Mouse (Mus musculus): ENCODE data around the gene Enthd1.

The Enthd1 gene

DNA sequence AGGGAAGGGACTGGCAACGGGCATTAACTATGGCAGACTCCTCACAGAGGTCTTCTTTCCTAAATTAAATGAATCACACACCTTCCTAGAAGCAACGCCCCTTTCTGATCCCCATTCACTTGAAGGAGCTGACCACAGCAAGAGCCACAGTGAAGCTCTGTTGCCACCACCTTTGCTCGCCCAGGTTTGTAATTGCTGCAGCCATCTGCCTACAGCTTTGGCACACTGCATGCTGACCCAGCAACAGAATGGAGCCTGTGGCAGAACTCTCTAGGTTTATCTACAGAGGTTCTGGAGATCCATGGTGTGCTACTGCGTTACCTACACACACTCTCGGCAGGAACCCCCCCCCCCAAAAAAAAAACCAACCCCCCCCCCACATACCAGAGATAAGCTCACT, 74.8 kb downstream of the Enthd1 start:
- no peak for DNase-seq (ENCODE audit: extremely low spot score, low spot score)

DNA sequence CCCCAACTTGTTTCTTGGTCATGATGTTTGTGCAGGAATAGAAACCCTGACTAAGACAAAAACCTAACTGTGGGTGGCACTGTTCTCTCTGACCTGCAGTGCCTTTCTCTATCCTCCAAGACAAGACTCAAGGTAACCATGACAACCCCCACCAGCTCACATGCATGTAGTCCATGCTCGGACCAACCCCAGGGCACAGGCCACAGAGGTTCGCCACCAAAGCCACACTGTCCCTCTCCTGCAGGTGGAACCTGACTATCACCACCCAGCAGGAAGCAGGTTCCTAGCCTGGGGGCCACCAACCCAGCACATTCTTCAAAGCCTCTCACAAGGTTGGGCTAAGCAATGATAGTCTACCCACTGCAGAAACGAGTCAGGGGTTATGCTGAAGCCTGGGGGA, 76.3 kb downstream of the Enthd1 start:
- no peak for DNase-seq (ENCODE audit: extremely low spot score, low spot score)

DNA sequence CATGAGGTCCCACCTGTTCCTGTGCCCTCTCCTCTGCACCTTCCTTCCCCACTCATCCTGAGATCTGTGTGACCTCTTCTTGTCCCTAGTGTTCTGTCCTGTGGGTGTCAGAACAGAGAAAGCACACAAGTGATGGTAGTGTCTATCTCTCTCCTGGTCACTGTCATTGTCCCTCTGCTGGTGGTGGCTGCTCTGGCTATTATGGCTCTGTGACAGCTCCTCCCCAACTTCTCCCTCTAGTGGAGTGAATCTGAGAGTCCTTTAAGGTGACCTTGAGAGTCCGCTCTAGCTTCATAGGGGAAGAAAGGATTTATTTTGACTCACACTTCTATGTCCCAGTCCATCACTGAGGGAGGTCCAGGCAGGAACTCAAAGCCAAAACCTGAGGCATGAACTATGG, 79.4 kb downstream of the Enthd1 start:
- no peak for DNase-seq (ENCODE audit: extremely low spot score, low spot score)

DNA sequence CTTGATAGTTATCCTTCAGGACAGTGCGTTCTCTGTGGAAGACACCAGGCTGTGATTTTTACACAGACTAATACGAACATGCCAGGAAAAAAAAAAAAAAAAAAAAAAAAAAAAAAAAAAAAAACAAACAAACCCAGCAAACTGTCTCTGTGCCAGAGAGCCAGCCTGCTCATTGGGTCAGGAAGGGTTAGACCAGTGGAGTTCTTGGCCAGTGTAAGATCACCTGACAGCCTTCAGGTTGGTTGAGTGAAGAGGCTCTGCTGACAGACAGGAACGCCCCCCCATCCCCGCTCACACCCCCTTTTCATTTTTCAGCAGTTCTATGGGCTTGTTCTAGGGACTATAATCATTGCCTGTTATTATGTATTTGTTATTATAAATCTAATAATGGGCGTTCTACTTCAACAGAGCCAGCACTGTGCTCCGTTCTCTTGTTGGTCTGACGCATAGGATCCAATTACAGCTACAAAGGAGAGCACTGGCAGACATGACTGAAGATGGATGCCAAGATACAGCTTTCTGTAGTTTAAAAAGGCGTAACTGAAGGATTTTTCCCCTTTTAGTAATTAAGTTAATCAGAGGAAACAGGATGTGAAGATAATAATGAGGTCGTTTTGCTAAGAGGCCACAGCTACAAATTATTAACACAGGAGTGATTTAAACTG, 81.8 kb downstream of the Enthd1 start:
- DNase-seq (ENCODE audit: extremely low spot score, low spot score) = no peak

DNA sequence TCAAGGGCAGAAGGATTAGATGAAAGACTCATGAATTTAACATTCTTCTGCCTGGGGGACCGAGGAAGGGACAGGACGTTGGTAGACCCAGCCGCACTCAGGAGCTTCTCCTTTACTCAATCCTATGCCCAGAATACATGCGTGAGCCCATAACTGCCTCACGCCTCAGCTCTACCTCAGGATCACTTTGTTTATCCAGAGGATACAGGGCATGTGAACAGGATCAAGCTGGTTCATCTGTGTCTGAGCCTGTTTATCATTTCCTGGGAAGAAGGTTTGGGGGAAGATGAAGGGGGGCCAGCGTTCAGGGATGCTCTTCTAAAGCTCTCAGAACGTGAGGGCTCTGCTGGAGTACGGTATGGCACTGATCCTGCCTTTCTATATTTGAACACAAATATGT, 82.6 kb downstream of the Enthd1 start:
- DNase-seq (ENCODE audit: extremely low spot score, low spot score) = no peak

DNA sequence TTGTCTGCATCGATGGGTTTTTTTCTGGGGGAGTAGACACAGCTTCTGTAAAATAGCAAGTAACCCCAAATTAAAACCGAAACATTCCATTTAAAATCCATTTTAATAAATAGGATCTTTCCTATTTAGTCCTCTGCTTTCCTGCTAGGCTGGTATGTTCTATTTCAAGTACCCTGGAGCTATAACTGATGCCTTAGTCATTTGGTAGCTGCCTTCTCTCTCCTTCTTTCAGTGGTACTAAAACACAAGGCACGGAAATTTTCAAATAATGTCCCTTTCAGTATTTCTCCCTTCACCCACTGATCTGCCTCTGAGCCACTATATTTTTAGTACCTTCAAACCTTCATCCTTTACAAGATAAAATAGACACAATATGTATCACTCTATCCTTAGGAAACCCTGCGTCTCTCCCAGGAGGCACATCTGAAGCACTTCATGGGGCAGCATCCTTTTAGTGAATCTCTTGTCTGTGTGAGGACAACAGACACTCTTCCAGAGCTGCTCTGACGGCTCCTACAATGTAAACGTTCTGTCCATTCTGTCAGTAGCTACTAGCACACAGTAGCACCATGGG, 90.4 kb downstream of the Enthd1 start:
- DNase-seq (ENCODE audit: extremely low spot score, low spot score) = no peak

DNA sequence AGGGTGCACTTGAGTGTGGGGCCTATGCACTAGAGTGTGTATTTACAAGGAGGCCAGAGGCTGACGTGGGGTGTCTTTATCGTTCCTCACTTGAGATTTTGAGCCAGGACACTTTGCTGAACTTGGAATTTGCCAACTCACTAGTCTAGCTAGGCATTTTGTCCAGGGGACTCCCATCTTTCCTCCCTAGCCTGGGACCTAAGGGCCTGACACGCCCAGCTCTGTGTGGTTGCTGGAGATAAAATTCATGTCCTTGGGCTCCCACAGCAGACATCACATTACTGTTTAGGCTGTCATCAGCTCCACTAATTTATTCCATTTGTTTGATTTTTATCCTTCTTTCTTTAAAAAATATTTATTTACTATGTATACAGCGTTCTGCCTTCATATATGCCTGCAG, 97.1 kb downstream of the Enthd1 start:
- no peak for DNase-seq (ENCODE audit: extremely low spot score, low spot score)

DNA sequence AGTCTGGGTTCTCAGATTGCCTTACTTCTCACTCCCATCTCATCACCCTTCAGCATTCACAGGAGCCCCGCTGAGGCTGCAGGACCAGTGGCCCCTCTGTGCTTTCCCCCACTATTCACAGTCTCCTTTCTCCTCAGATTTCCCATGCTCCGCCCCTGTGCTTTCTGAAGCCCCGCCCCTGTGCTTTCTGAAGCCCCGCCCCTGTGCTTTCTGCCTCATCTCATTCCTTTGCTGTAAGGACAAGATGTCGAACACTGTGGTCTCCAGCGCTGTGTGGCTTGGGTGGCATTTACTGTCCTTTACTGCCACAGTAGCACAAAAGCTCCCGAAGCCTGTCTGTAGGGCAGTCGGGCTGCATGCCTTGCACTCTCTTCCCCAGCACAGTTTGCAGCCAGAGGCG, 102.8 kb downstream of the Enthd1 start:
- peak; percentile 48 for DNase-seq (ENCODE audit: extremely low spot score, low spot score)

DNA sequence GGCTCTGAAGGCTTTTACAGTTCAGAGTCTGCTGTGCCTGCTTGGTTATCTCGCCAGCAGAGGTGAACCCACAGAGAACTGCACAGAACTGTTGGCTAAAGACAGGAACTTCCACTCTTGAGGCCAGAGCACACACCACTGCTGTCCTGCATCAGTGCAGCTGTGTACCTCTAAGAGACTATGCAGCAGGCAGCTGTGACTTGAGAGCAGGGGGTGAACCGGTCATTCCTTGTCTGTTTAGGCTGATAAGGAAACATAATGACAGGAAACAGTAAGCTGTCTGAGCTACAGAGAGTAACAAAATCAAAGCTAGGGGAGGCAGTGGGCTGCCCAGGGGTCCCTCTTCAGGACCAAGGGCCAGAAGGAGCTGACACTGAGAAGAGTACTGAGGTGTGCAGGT, 103.5 kb downstream of the Enthd1 start:
- no peak for DNase-seq (ENCODE audit: extremely low spot score, low spot score)

DNA sequence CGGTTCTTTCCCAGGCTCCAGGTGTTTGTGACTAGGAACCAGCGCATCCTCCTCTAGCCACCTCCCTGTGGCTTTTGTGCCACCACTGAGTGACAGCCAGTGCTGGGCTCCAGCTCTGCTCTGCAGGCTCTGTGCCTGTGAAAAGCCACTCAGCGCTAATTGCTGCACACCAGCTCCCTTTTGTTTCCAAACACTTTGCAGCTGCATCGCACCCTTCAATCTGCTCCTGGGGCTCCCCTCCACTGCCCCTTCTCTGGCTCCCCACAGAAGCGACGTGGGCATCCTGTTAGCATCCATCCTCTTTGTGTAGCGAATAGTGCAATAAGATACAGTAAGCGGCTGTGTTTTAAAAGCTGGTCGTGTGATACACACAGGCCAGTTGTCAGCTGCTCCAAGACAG, 104.9 kb downstream of the Enthd1 start:
- DNase-seq (ENCODE audit: extremely low spot score, low spot score) = no peak

DNA sequence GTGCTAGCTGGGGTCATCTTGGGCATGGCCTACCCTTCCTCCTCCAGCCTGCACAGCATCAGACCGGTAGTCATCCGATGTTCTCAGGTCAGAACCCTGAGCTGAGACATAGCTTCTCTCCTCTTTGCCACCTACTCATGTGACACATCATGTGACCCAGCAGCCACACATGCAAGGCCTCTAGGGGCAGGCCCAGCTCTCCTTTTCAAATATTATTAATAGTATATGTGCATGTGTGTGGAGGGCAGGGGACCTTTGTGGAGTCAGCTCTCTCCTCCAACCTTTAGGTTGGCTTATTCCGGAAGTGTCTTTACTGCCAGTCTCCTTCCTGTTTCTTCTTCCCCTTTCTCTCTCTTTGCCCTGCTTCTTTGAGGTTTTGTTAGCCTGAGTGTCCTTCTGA, 107.0 kb downstream of the Enthd1 start:
- DNase-seq (ENCODE audit: extremely low spot score, low spot score) = no peak

DNA sequence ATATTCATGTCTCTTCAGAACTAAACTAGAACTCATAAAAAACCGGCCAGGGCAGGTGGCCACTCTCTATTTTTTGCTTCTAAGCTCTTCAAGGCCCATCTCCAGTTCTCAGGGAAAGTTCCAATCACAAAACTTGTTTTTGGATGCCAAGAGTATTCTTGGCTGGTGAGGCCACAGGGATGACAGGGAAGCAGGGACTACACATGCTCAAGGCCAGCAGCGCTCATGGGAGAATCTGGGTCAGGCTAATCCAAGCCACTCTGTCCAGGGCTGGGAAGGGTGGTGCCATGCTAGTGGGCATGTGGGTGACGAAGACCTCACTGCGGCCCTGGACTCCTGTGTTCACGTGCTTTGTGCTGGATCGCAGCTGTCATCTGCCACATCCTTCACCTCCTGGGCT, 110.5 kb downstream of the Enthd1 start:
- DNase-seq (ENCODE audit: extremely low spot score, low spot score) = no peak

DNA sequence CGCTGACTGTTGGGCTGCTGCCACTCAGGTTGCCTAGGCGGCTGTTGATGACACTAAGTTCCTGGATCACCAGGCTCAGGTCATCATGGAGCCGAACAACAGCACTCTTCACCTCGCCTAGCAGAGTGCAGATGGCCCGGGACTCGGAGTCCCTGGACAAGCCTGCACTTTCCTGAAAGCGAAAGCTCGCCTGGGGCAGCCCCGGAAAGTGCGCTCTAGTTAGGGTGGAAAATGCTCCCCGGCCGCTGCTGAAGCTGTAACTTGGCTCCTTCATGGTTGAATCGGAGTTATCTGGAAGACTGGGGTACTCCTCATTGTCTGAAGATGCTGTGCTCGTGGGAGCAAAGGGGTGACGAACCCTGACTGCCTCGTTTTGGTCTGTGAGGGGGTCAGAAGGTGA, 112.5 kb downstream of the Enthd1 start:
- no peak for DNase-seq (ENCODE audit: extremely low spot score, low spot score)

DNA sequence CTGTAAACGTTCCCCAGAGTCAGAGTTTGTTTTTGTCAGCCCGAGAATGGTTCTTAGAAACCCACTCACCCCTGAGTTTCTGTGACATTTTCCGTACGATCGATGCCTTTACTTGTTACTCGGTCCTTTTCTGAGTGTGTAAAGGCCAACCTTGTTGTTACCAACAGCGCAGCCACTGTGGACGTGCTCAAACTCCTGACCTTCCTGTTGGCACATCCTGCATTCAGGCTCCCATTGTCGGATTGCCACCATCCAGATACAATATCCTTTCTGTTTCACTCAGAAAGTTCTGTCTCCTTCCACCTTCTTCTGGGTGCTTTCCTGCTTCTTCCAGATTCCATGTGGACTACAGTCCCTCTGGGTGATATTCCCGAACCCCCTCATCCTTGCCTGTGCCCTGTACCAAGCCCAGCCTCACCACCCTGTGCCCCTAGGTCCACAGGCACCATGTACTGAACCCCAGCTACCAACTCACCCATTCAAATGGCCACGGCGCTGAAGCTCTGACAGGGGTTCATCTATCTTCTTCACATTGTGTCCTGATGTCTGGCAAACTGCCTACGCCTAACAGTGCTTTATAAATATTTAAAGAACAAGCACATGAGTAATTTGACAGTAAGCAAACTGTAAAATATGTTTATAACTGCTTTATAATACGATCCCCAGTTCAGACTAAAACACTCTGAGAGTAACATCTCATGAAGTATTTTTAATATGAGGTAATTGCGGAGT, 118.8 kb downstream of the Enthd1 start:
- no peak for DNase-seq (ENCODE audit: extremely low spot score, low spot score)

DNA sequence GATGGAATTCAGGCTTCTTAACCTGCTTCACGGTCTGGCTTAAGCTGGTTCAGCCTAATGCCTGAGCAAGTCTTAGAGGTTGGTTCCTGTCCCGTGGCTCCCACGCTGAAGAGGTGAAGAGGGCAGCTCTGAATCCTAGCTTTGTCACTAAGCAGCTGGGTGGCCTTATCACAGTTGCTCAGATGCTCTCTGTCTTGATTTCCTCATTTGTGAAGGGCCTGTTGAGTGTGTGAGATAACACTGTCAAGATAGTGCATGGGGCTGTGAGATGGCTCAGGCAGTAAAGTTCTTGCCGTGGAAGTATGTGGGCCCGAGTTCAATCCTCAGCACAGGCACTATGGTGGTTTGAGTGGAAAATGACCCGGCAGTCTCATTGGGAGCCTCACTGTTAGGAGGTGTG, 124.8 kb downstream of the Enthd1 start:
- DNase-seq (ENCODE audit: extremely low spot score, low spot score) = no peak

DNA sequence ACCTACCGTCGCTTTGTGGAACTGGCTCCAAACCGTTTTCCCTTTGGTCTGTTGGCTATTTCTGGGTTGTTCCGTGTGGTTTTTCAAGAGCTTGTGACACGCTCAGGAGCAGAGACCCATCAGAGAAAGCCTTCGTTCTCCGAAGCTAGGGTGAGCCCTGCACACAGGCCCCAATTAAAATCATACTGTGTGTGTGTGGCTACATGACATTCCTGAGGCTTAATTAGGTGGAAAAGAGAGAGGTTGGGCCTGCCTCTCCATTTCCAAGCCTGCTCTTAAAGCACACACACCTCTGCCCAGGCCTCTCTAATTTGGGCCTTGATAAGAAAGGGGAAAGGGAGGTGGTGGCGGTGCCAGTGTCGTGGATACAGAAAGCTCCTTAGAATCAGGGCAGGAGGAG, 126.5 kb downstream of the Enthd1 start:
- DNase-seq (ENCODE audit: extremely low spot score, low spot score) = no peak

DNA sequence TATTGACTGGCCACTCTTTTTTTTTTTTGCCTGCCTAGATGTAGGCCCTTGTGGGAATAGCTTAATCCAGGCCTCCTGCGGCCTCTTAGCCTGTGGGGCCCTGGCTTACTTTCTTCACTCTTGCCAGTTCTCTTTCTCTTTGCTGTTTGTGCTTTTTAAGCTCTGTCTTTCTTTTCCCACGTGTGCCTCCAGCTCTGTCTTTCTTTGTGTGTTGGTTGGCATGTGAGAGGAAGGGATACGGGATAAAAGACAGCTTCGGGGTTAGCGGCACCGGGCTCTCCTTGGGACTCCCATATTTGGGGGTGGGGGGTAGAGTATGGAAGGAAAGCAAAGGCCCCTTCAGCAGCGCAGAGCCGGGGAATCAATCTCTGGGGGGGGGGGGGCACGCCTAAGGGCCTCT, 127.0 kb downstream of the Enthd1 start:
- DNase-seq (ENCODE audit: extremely low spot score, low spot score) = no peak

DNA sequence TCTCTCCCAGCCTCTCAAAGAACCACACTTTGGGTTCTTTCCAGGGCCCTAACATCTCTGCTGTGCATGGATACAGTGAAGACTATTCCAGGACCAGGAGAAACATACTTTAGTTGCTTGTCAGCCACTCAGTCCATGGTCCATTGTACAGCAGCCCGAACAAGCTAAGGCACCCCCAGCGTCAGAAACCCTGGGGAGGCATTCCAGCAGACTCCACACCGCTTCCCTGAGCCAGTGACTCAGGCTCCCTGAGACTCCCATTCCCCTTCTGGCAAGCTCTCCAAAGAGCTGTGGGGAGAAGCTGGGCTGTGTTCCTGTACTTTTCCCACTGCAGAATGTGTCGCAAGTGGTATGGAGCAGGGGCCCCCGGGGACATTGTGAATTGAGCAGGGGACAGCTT, 128.0 kb downstream of the Enthd1 start:
- no peak for DNase-seq (ENCODE audit: extremely low spot score, low spot score)

DNA sequence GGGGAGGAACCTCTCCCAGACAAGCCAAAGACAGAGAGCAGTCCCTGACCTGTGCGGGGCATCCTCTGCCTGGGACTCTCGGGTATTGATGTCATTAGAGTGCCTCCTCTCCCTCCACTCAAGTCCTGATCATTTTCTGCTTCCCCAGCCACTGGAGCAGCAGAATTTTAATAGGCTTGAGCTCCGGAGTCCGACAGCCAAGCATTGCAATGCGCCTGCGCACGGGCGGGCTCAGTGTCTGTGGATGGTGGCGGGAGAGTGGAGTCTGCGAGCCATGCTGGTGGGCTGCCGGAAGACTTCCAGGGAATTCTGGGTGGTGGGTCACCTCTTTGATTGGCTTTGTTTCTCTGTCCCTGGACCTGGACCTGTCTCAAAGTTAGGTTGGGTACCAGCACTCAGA, 134.6 kb downstream of the Enthd1 start:
- DNase-seq (ENCODE audit: extremely low spot score, low spot score) = no peak

DNA sequence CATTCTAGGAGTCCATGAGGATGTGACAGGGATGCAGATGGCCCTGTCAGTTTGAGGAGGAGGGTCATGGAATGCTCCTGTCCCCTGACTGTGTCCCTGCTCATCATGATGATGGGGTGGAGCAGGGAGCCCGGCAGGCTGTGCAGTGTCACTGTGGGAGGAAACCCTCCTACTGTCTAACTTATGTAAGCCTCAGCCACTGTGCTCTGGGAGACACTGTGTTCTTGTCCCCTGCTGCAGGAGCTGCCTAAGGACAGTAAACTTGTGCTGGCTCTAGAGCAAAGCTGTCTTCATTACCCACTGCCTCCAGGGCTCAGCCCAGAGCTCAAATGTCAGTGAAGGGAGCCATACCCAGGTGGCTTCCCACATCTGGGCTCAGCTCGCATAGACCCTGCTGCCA, 146.8 kb downstream of the Enthd1 start:
- no peak for DNase-seq (ENCODE audit: extremely low spot score, low spot score)

DNA sequence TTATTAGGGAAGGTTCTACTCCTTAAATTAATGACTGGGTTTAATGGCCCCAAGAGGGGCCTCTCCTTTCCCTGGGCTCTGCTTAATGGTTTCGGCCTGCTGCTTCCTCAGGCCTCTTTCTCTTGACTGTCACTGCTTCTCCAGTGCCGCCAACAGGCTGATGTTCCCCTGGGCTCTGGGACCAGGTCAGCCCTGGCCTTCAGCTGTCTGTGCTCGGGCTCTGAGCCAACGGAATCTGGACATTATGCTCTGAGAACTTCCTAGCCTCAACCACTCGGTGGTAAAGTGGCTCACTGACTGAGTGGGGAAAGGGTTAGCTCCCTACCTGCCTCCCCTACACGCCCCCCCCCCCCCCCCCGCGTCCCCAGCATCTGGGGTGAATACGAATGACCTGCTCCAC, 147.9 kb downstream of the Enthd1 start:
- DNase-seq (ENCODE audit: extremely low spot score, low spot score) = no peak

DNA sequence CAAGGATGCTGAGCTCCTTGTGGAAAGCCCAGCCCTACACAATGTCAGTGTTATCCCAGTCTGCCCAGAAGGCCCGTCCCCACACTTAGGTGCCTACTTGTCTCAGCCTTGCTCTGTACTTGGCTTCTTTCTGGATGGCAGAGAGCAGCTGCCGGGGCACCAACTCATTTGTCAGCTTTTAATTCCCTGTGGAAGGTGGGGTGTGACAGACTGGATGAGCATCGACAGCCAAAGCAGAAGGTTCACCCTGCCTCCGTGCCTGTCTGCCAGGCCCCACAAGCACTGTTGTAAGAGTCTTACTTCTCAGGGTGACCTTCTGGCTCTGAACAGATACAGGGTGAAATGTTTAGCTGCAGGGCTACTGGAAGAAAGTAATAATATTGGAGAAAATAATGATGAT, 149.8 kb downstream of the Enthd1 start:
- DNase-seq (ENCODE audit: extremely low spot score, low spot score) = no peak
